Mouse (Mus musculus) forelimb bud, embryonic 11.5 days (tissue): ENCODE measurements around the gene Tuba1a.
"Not testable (repeated sequence)": the region's sequence is repeated elsewhere in the genome, so short reads cannot be mapped to it uniquely, and the experiment has no call there.

Source experiments
- DNase-seq: peaks from one replicate; pipeline ENCODE4 v3.0.0-alpha.2; 2012; ENCODE audit warnings: low read depth, low spot score

Tuba1a gene

GRCm38 (mm10) chr15:98985982-98986715 is 32.6 kb upstream of the Tuba1a start:
- DNase-seq: no peak

- DNase-seq: peak; percentile 62
These were observed 31.9 kb upstream of the Tuba1a start for GRCm38 (mm10) chr15:98985240-98985981.

- no peak for DNase-seq
These were observed 31.2 kb upstream of the Tuba1a start for GRCm38 (mm10) chr15:98984681-98985080.

GRCm38 (mm10) chr15:98983431-98984081 is 30.1 kb upstream of the Tuba1a start:
- no peak for DNase-seq

- DNase-seq: no peak
These were observed 28.6 kb upstream of the Tuba1a start for GRCm38 (mm10) chr15:98982100-98982499.

- no peak for DNase-seq
These were observed 26.6 kb upstream of the Tuba1a start for GRCm38 (mm10) chr15:98980012-98980614.

GRCm38 (mm10) chr15:98978409-98979172 is 25.1 kb upstream of the Tuba1a start:
- no peak for DNase-seq

- DNase-seq: no peak
These were observed 24.4 kb upstream of the Tuba1a start for GRCm38 (mm10) chr15:98977759-98978408.

GRCm38 (mm10) chr15:98976763-98977758 is 23.6 kb upstream of the Tuba1a start:
- no peak for DNase-seq

- DNase-seq: no peak
These were observed 19.6 kb upstream of the Tuba1a start for GRCm38 (mm10) chr15:98973015-98973614.

GRCm38 (mm10) chr15:98971576-98972320 is 18.2 kb upstream of the Tuba1a start:
- DNase-seq: not testable (repeated sequence)

GRCm38 (mm10) chr15:98971111-98971510 is 17.6 kb upstream of the Tuba1a start:
- no peak for DNase-seq

- DNase-seq: no peak
These were observed 16.0 kb upstream of the Tuba1a start for GRCm38 (mm10) chr15:98969372-98970101.

- peak; percentile 78 for DNase-seq
These were observed 15.3 kb upstream of the Tuba1a start for GRCm38 (mm10) chr15:98968701-98969371.

GRCm38 (mm10) chr15:98959531-98959930 is 6.0 kb upstream of the Tuba1a start:
- DNase-seq: no peak

- DNase-seq: no peak
These were observed 5.5 kb upstream of the Tuba1a start for GRCm38 (mm10) chr15:98958901-98959420.

- no peak for DNase-seq
These were observed 4.0 kb upstream of the Tuba1a start for GRCm38 (mm10) chr15:98957475-98957874.
